Mouse (Mus musculus) liver, postnatal 0 days (tissue): ENCODE results near the gene Mcm3ap. TPM values are rescaled to one million over a fixed set of nuclear protein-coding genes. Genes with fewer than 3 reads are reported as not detected.

Experiments used
- ATAC-seq: fragments of 200-750 bp; cut with Nextera tagmentation; 2 replicates; pipeline ENCODE4 v1.8.0; 2017; ENCODE audit warnings: mild to moderate bottlenecking, moderate library complexity
- DNase-seq: peaks from one replicate; pipeline ENCODE4 v3.0.0-alpha.2; 2016
- H3K27ac ChIP-seq: fragments of 300-500 bp; sonication (generic); 2 replicates; pipeline ENCODE4 v1.5.1; 2014; ENCODE audit warnings: antibody characterized with exemption, moderate library complexity, mild to moderate bottlenecking, low read depth
- H3K27me3 ChIP-seq: fragments of 300-500 bp; sonication (generic); 2 replicates; pipeline ENCODE4 v1.6.1; 2014; ENCODE audit warnings: low read length, control low read depth, mixed read lengths; ENCODE audit not compliant: insufficient read depth
- H3K36me3 ChIP-seq: fragments of 300-500 bp; sonication (generic); replicated peaks from 2 replicates; pipeline ENCODE4 v1.6.1; 2014; ENCODE audit warnings: mild to moderate bottlenecking, control low read depth, low read length, moderate library complexity, mixed read lengths; ENCODE audit not compliant: insufficient read depth
- H3K4me1 ChIP-seq: fragments of 300-500 bp; sonication (generic); 2 replicates; pipeline ENCODE4 v1.6.1; 2014; ENCODE audit warnings: antibody characterized with exemption, mild to moderate bottlenecking, control low read depth; ENCODE audit not compliant: insufficient read depth
- H3K4me2 ChIP-seq: fragments of 300-500 bp; sonication (generic); 2 replicates; pipeline ENCODE4 v1.6.1; 2014; ENCODE audit warnings: low read depth, mild to moderate bottlenecking, low read length, moderate library complexity, mixed read lengths
- H3K4me3 ChIP-seq: fragments of 300-500 bp; sonication (generic); 2 replicates; pipeline ENCODE4 v1.5.1; 2014; ENCODE audit warnings: low read depth, low read length
- H3K9ac ChIP-seq: fragments of 300-500 bp; sonication (generic); replicated peaks from 2 replicates; pipeline ENCODE4 v1.6.1; 2014; ENCODE audit warnings: mild to moderate bottlenecking, moderate library complexity
- H3K9me3 ChIP-seq: fragments of 300-500 bp; sonication (generic); 2 replicates; pipeline ENCODE4 v1.6.1; 2016; ENCODE audit warnings: mild to moderate bottlenecking, control low read depth, low read length, mixed read lengths
- CTCF ChIP-seq: sonication (generic); IDR thresholded peaks from 2 replicates; pipeline ENCODE4 v1.5.1; 2016; ENCODE audit warnings: antibody characterized with exemption, low read depth
- EP300 ChIP-seq: IDR thresholded peaks from 2 replicates; pipeline ENCODE4 v1.6.1; 2016; ENCODE audit warnings: antibody characterized with exemption, low read depth, mild to moderate bottlenecking
- WGBS: fragments of 180-500 bp; shearing (Covaris S2); extraction: QIAGEN DNeasy Blood & Tissue Kit; methylation state at CpG from one replicate; pipeline ENCODE4 v1.1.7; 2014; ENCODE audit not compliant: insufficient replicate concordance; 5-methylcytosine and 5-hydroxymethylcytosine counted together
- polyA plus RNA-seq: library from polyadenylated mRNA; unstranded; fragments of >200 nt; fragmentation: Nextera tagmentation; extraction: Ambion mirVana; gene quantifications from 2 replicates; pipeline ENCODE4 v1.2.1, GENCODE M21; 2015

The Mcm3ap gene
- polyA plus RNA-seq, 1 experiment from 2014 or later, result 18.2 TPM

GRCm38 (mm10) chr10:76550458-76550857 lies 81.7 kb downstream of the Mcm3ap start:
- peaks cover 54% of the 10 kb centered on the region for H3K36me3 ChIP-seq
- H3K4me2 ChIP-seq, result no peak overlapping the region
- TF ChIP-seq EP300 (no peak), CTCF (peak; percentile 54)
- 84% methylated on average over 5 of the region's 5 CpGs for WGBS
- H3K27me3 ChIP-seq, result no peaks in the 10 kb centered on the region
- no peak for ATAC-seq
- no peaks in the 10 kb centered on the region for H3K4me1 ChIP-seq
- no peak overlapping the region for H3K27ac ChIP-seq
- H3K9me3 ChIP-seq, result no peaks in the 10 kb centered on the region
- H3K9ac ChIP-seq, result no peak overlapping the region
- DNase-seq, result no peak
- H3K4me3 ChIP-seq, result no peak overlapping the region

- H3K9ac ChIP-seq, result no peak overlapping the region
- no peaks in the 10 kb centered on the region for H3K27me3 ChIP-seq
- no peaks in the 10 kb centered on the region for H3K4me1 ChIP-seq
- WGBS, result 68% methylated on average over 3 of the region's 3 CpGs
- DNase-seq (no peak), ATAC-seq (no peak)
- no peak overlapping the region for H3K27ac ChIP-seq
- TF ChIP-seq EP300 (no peak), CTCF (no peak)
- H3K36me3 ChIP-seq, result peaks cover 52% of the 10 kb centered on the region
- H3K9me3 ChIP-seq, result no peaks in the 10 kb centered on the region
- no peak overlapping the region for H3K4me2 ChIP-seq
- H3K4me3 ChIP-seq, result no peak overlapping the region
Measured at GRCm38 (mm10) chr10:76551556-76551955, 82.8 kb downstream of the Mcm3ap start.

GRCm38 (mm10) chr10:76554061-76554460 lies 85.3 kb downstream of the Mcm3ap start:
- no peak overlapping the region for H3K27ac ChIP-seq
- H3K27me3 ChIP-seq, result no peaks in the 10 kb centered on the region
- DNase-seq (no peak), ATAC-seq (no peak)
- WGBS, result 84% methylated on average over 5 of the region's 5 CpGs
- no peak overlapping the region for H3K4me3 ChIP-seq
- H3K4me1 ChIP-seq, result no peaks in the 10 kb centered on the region
- TF ChIP-seq CTCF (no peak), EP300 (no peak)
- H3K4me2 ChIP-seq, result no peak overlapping the region
- H3K9ac ChIP-seq, result no peak overlapping the region
- H3K36me3 ChIP-seq, result peaks cover 34% of the 10 kb centered on the region
- no peaks in the 10 kb centered on the region for H3K9me3 ChIP-seq

- WGBS, result 83% methylated on average over 10 of the region's 10 CpGs
- ATAC-seq (no peak), DNase-seq (no peak)
Measured at GRCm38 (mm10) chr10:76561972-76562371, 93.2 kb downstream of the Mcm3ap start, which contains the start of gene Spatc1l. Gene Spatc1l, plus strand, starts transcription at chr10:76562272.

More at GRCm38 (mm10) chr10:76561972-76562371, 93.2 kb downstream of the Mcm3ap start, which contains the start of gene Spatc1l:
- Histone ChIP-seq H3K9me3 (no peaks in the 10 kb centered on the region), H3K4me1 (no peaks in the 10 kb centered on the region), H3K9ac (no peak within 1 kb of the TSS), H3K4me2 (no peak within 1 kb of the TSS), H3K27me3 (no peaks in the 10 kb centered on the region), H3K4me3 (no peak within 1 kb of the TSS), H3K27ac (no peak within 1 kb of the TSS), H3K36me3 (no peaks in the 10 kb centered on the region)
- TF ChIP-seq CTCF, result no peak
- no peak for TF ChIP-seq EP300

Other genes starting within 250 kb of the Mcm3ap start
- 2.7 and 3.0 TPM in 2 replicates for gene Prmt2, start 231.1 kb upstream of the Mcm3ap start, polyA plus RNA-seq
- 0.14 and 0.23 TPM in 2 replicates for gene S100b, start 215.1 kb upstream of the Mcm3ap start, polyA plus RNA-seq
- gene Dip2a, start 123.6 kb upstream of the Mcm3ap start, polyA plus RNA-seq, result 0.67 and 0.97 TPM in 2 replicates
- 1.2 TPM in 1 of 2 replicates, not detected in the other for gene AC141477.1, start 28.5 kb upstream of the Mcm3ap start, polyA plus RNA-seq
- gene Pcnt, start 26.1 kb upstream of the Mcm3ap start, polyA plus RNA-seq, result 4.5 and 5.4 TPM in 2 replicates
- not detected in 2 replicates for gene 2610028H24Rik, start 19.8 kb upstream of the Mcm3ap start, polyA plus RNA-seq
- 2.5 and 2.7 TPM in 2 replicates for gene Ybey, start 187 bp downstream of the Mcm3ap start, polyA plus RNA-seq
- 14.5 and 15.8 TPM in 2 replicates for gene Lss, start 62.7 kb downstream of the Mcm3ap start, polyA plus RNA-seq
- gene Spatc1l, start 93.3 kb downstream of the Mcm3ap start, polyA plus RNA-seq, result not detected in 2 replicates
- gene Ftcd, start 106.7 kb downstream of the Mcm3ap start, polyA plus RNA-seq, result 171 TPM in 2 replicates
- gene Col6a2, start 154.7 kb downstream of the Mcm3ap start, polyA plus RNA-seq, result 5.9 and 6.2 TPM in 2 replicates